Mouse (Mus musculus): ENCODE results near the gene Scamp3. TPM values are rescaled to one million over a fixed set of nuclear protein-coding genes. Genes with fewer than 3 reads are reported as not detected.

Gene Scamp3
- polyA plus RNA-seq, 1 experiment from 2014 or later, result 82.8 TPM

GRCm38 (mm10) chr3:89183058-89183958 is 6.0 kb downstream of the Scamp3 start, which contains the start of gene Fam189b:
Gene Fam189b (plus strand): TSS chr3:89183143.
- H3K4me2 ChIP-seq, result peak within 1 kb of the TSS; percentile 95
- peak within 1 kb of the TSS; percentile 63 for H3K4me3 ChIP-seq (ENCODE audit: low read depth, low read length)
- 5% methylated on average over 39 of the region's 39 CpGs for WGBS (ENCODE audit: insufficient replicate concordance)
- 0 out of 2 replicates have a peak within 1 kb of the TSS, but pooled peaks have one; percentile 17 for H3K27ac ChIP-seq (ENCODE audit: low read depth, low read length)
- H3K4me1 ChIP-seq (ENCODE audit: control insufficient read depth, insufficient read depth, low read length), result peaks cover 19% of the 10 kb centered on the region; the same call in 1 of the 2 replicates
- peak; percentile 86 for ATAC-seq (replicated peaks; ENCODE audit: insufficient number of reproducible peaks, low FRiP score, low TSS enrichment)
- no peaks in the 10 kb centered on the region for H3K9me3 ChIP-seq (replicated peaks; ENCODE audit: control insufficient read depth, low read length)
- H3K27me3 ChIP-seq (ENCODE audit: control insufficient read depth, insufficient read depth, low read length), result peaks cover 4% of the 10 kb centered on the region; the same call in 1 of the 2 replicates
- peaks cover 18% of the 10 kb centered on the region for H3K36me3 ChIP-seq (ENCODE audit: control insufficient read depth, insufficient read depth, low read length)
- peak within 1 kb of the TSS; percentile 82 for H3K9ac ChIP-seq (ENCODE audit: low read depth, low read length)

GRCm38 (mm10) chr3:89183959-89184315 is 6.7 kb downstream of the Scamp3 start:
- H3K4me3 ChIP-seq (ENCODE audit: low read depth, low read length), result peak overlapping the region; percentile 63
- H3K9ac ChIP-seq (ENCODE audit: low read depth, low read length), result peak overlapping the region; percentile 82
- no peak for ATAC-seq (replicated peaks; ENCODE audit: insufficient number of reproducible peaks, low FRiP score, low TSS enrichment)
- peaks cover 18% of the 10 kb centered on the region for H3K36me3 ChIP-seq (ENCODE audit: control insufficient read depth, insufficient read depth, low read length)
- peaks cover 4% of the 10 kb centered on the region; the same call in 1 of the 2 replicates for H3K27me3 ChIP-seq (ENCODE audit: control insufficient read depth, insufficient read depth, low read length)
- 70% methylated on average over 6 of the region's 6 CpGs for WGBS (ENCODE audit: insufficient replicate concordance)
- H3K4me2 ChIP-seq, result peak overlapping the region; percentile 95
- H3K27ac ChIP-seq (ENCODE audit: low read depth, low read length), result no peak overlapping the region
- H3K9me3 ChIP-seq (replicated peaks; ENCODE audit: control insufficient read depth, low read length), result no peaks in the 10 kb centered on the region
- H3K4me1 ChIP-seq (ENCODE audit: control insufficient read depth, insufficient read depth, low read length), result peaks cover 13% of the 10 kb centered on the region; the same call in 1 of the 2 replicates

GRCm38 (mm10) chr3:89187197-89187596 is 9.9 kb downstream of the Scamp3 start:
- H3K4me3 ChIP-seq (ENCODE audit: low read depth, low read length), result no peak overlapping the region

GRCm38 (mm10) chr3:89187690-89188477 is 10.6 kb downstream of the Scamp3 start:
- H3K27ac ChIP-seq (ENCODE audit: low read depth, low read length), result no peak overlapping the region
- WGBS (ENCODE audit: insufficient replicate concordance), result 64% methylated on average over 18 of the region's 18 CpGs

More at GRCm38 (mm10) chr3:89187197-89187596, 9.9 kb downstream of the Scamp3 start:
- Histone ChIP-seq H3K4me2 (no peak overlapping the region), H3K4me1 (ENCODE audit: control insufficient read depth, insufficient read depth, low read length) (peaks cover 9% of the 10 kb centered on the region; the same call in 1 of the 2 replicates), H3K27me3 (ENCODE audit: control insufficient read depth, insufficient read depth, low read length) (peaks cover 4% of the 10 kb centered on the region; the same call in 1 of the 2 replicates), H3K27ac (ENCODE audit: low read depth, low read length) (no peak overlapping the region), H3K9me3 (replicated peaks; ENCODE audit: control insufficient read depth, low read length) (no peaks in the 10 kb centered on the region), H3K36me3 (ENCODE audit: control insufficient read depth, insufficient read depth, low read length) (0 out of 2 replicates have a peak, but pooled peaks cover 3% of the 10 kb centered on the region), H3K9ac (ENCODE audit: low read depth, low read length) (no peak overlapping the region)
- no peak for ATAC-seq (replicated peaks; ENCODE audit: insufficient number of reproducible peaks, low FRiP score, low TSS enrichment)
- WGBS (ENCODE audit: insufficient replicate concordance), result 34% methylated on average over 23 of the region's 23 CpGs

GRCm38 (mm10) chr3:89188478-89188875 is 11.2 kb downstream of the Scamp3 start:
- ATAC-seq (replicated peaks; ENCODE audit: insufficient number of reproducible peaks, low FRiP score, low TSS enrichment), result no peak
- Histone ChIP-seq H3K9me3 (replicated peaks; ENCODE audit: control insufficient read depth, low read length) (no peaks in the 10 kb centered on the region), H3K9ac (ENCODE audit: low read depth, low read length) (no peak overlapping the region; the same call in 1 of the 2 replicates), H3K4me2 (no peak overlapping the region), H3K4me3 (ENCODE audit: low read depth, low read length) (no peak overlapping the region), H3K36me3 (ENCODE audit: control insufficient read depth, insufficient read depth, low read length) (no peaks in the 10 kb centered on the region), H3K27ac (ENCODE audit: low read depth, low read length) (no peak overlapping the region), H3K27me3 (ENCODE audit: control insufficient read depth, insufficient read depth, low read length) (peaks cover 4% of the 10 kb centered on the region; the same call in 1 of the 2 replicates), H3K4me1 (ENCODE audit: control insufficient read depth, insufficient read depth, low read length) (peaks cover 6% of the 10 kb centered on the region; the same call in 1 of the 2 replicates)
- 67% methylated on average over 12 of the region's 12 CpGs for WGBS (ENCODE audit: insufficient replicate concordance)

More at GRCm38 (mm10) chr3:89187690-89188477, 10.6 kb downstream of the Scamp3 start:
- no peaks in the 10 kb centered on the region for H3K36me3 ChIP-seq (ENCODE audit: control insufficient read depth, insufficient read depth, low read length)
- no peak overlapping the region for H3K4me2 ChIP-seq
- H3K9ac ChIP-seq (ENCODE audit: low read depth, low read length), result no peak overlapping the region; the same call in 1 of the 2 replicates
- peaks cover 4% of the 10 kb centered on the region; the same call in 1 of the 2 replicates for H3K27me3 ChIP-seq (ENCODE audit: control insufficient read depth, insufficient read depth, low read length)
- ATAC-seq (replicated peaks; ENCODE audit: insufficient number of reproducible peaks, low FRiP score, low TSS enrichment), result no peak
- H3K4me1 ChIP-seq (ENCODE audit: control insufficient read depth, insufficient read depth, low read length), result peaks cover 6% of the 10 kb centered on the region; the same call in 1 of the 2 replicates
- no peak overlapping the region for H3K4me3 ChIP-seq (ENCODE audit: low read depth, low read length)
- H3K9me3 ChIP-seq (replicated peaks; ENCODE audit: control insufficient read depth, low read length), result no peaks in the 10 kb centered on the region

GRCm38 (mm10) chr3:89190436-89190835 is 13.2 kb downstream of the Scamp3 start:
- ATAC-seq (replicated peaks; ENCODE audit: insufficient number of reproducible peaks, low FRiP score, low TSS enrichment), result no peak
- H3K4me1 ChIP-seq (ENCODE audit: control insufficient read depth, insufficient read depth, low read length), result no peaks in the 10 kb centered on the region
- H3K9ac ChIP-seq (ENCODE audit: low read depth, low read length), result no peak overlapping the region
- no peaks in the 10 kb centered on the region for H3K36me3 ChIP-seq (ENCODE audit: control insufficient read depth, insufficient read depth, low read length)
- peaks cover 4% of the 10 kb centered on the region; the same call in 1 of the 2 replicates for H3K27me3 ChIP-seq (ENCODE audit: control insufficient read depth, insufficient read depth, low read length)
- no peak overlapping the region for H3K4me3 ChIP-seq (ENCODE audit: low read depth, low read length)
- WGBS (ENCODE audit: insufficient replicate concordance), result 76% methylated on average over 8 of the region's 8 CpGs
- no peaks in the 10 kb centered on the region for H3K9me3 ChIP-seq (replicated peaks; ENCODE audit: control insufficient read depth, low read length)
- no peak overlapping the region for H3K4me2 ChIP-seq
- H3K27ac ChIP-seq (ENCODE audit: low read depth, low read length), result no peak overlapping the region

GRCm38 (mm10) chr3:89193351-89193750 is 16.1 kb downstream of the Scamp3 start:
- H3K27ac ChIP-seq (ENCODE audit: low read depth, low read length), result no peak overlapping the region
- no peaks in the 10 kb centered on the region for H3K36me3 ChIP-seq (ENCODE audit: control insufficient read depth, insufficient read depth, low read length)
- ATAC-seq (replicated peaks; ENCODE audit: insufficient number of reproducible peaks, low FRiP score, low TSS enrichment), result no peak
- WGBS (ENCODE audit: insufficient replicate concordance), result 79% methylated on average over 1 of the region's 1 CpGs
- H3K4me3 ChIP-seq (ENCODE audit: low read depth, low read length), result no peak overlapping the region
- H3K9me3 ChIP-seq (replicated peaks; ENCODE audit: control insufficient read depth, low read length), result no peaks in the 10 kb centered on the region
- H3K27me3 ChIP-seq (ENCODE audit: control insufficient read depth, insufficient read depth, low read length), result no peaks in the 10 kb centered on the region
- no peak overlapping the region for H3K9ac ChIP-seq (ENCODE audit: low read depth, low read length)
- H3K4me2 ChIP-seq, result no peak overlapping the region
- no peaks in the 10 kb centered on the region for H3K4me1 ChIP-seq (ENCODE audit: control insufficient read depth, insufficient read depth, low read length)

- Histone ChIP-seq H3K27ac (ENCODE audit: low read depth, low read length) (no peak overlapping the region), H3K27me3 (ENCODE audit: control insufficient read depth, insufficient read depth, low read length) (no peaks in the 10 kb centered on the region), H3K4me1 (ENCODE audit: control insufficient read depth, insufficient read depth, low read length) (no peaks in the 10 kb centered on the region), H3K4me2 (no peak overlapping the region), H3K4me3 (ENCODE audit: low read depth, low read length) (no peak overlapping the region), H3K9me3 (replicated peaks; ENCODE audit: control insufficient read depth, low read length) (no peaks in the 10 kb centered on the region), H3K9ac (ENCODE audit: low read depth, low read length) (no peak overlapping the region), H3K36me3 (ENCODE audit: control insufficient read depth, insufficient read depth, low read length) (no peaks in the 10 kb centered on the region)
- WGBS (ENCODE audit: insufficient replicate concordance), result 92% methylated on average over 2 of the region's 2 CpGs
- no peak for ATAC-seq (replicated peaks; ENCODE audit: insufficient number of reproducible peaks, low FRiP score, low TSS enrichment)
Measured at GRCm38 (mm10) chr3:89193853-89194252, 16.6 kb downstream of the Scamp3 start.
